Mouse (Mus musculus): ENCODE data around the gene Slc25a41.

The Slc25a41 gene

DNA sequence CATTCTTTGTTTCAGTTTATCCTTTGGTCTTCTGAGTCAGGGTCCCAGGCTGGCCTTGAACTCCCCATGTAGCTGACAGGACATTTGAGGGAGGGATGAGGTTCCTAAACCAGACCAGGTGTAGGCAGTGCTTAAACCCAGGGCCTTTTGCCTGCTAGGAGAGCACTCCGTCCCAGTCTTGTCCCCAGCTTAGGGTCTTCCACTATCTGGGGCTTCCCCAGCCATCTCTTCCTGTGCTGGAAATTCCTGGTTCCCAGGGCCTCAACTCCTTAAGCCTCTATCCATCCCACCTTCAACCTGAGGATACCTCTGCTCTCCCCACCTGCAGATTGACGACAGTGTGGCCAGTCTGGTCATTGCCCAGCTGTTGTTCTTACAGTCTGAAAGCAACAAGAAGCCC, 50.5 kb downstream of the Slc25a41 start:
- no peak for DNase-seq (ENCODE audit: low spot score)

DNA sequence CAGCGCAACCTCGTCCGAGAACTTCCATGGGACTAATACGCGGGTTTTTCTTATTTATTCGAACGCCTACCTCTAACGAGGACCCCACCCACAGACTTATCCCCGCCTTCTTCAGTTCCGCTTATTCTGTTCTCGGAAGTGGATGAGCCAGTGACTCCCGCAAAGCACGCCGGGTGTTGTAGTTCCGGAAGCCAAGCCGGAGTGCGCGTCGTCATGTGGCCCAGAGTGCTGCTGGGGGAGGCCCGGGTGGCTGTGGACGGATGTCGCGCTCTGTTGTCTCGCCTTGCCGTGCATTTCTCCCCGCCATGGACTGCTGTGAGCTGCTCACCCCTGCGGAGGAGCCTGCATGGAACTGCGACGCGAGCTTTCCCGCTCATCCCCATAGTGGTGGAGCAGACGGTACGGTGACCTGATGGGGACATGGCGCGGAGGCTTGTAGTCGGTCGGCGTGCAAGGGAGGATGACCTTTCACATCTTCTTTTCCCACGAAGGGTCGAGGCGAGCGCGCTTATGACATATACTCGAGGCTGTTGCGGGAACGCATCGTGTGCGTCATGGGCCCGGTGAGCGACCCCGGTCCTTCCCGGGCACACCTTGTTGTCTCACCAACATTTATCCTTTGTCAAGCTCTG, 51.2 kb downstream of the Slc25a41 start, which contains the start of gene Clpp:
Clpp (plus strand) TSS at position 191 of the 632 bp plus-strand sequence.
- peak; percentile 69 for DNase-seq (ENCODE audit: low spot score)

DNA sequence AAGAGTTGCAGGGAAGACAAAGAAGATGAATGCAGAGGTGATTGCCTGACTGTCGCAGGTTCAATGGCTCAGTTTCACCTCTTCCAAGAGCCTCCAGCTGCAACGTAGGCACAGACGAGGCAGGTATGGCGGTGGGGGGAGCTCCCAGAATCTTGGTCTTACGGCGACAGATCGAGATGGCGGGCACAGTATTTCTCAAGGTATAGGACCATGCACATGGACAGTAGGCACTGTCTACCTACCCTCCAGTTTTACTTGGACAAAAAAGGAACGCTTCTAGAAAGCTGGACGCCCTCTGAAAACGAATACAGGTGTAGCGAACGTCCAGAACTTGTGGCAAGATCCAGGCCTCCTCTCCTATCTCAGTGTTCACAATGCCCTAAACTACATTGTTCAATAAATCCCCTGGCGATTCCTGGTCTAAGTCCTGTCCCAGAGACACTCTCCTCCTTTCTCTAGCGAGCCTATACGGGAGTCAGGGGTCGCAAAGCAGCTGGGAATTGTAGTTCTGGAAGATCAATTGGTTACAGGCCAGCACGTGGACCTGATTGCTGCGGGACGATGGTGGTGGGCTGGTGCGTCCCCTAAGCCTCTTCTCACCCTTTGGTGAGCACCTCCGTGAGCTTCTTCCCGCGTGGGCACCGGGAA, 51.9 kb downstream of the Slc25a41 start:
- no peak for DNase-seq (ENCODE audit: low spot score)

DNA sequence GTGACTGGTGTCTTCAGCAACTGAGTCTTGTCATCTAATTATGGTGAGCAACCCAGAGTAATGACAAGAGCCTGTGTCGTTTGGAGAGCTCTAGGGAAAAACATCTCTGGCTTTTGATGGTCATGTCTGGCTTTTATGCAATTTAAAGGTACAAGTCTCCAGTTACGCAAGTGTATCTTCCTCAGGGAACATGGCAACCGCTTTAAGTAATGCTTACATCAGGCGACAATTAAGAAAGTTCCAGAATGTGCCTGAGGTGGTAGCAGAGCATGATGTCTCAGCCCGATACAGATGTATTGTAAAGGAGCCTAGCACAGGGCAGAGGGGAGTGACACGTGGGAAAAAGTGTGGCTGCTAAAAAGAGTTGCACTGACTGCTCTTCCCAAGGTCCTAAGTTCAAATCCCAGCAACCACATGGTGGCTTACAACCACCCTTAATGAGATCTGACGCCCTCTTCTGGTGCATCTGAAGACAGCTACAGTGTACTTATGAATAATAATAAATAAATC, 52.5 kb downstream of the Slc25a41 start:
- no peak for DNase-seq (ENCODE audit: low spot score)

DNA sequence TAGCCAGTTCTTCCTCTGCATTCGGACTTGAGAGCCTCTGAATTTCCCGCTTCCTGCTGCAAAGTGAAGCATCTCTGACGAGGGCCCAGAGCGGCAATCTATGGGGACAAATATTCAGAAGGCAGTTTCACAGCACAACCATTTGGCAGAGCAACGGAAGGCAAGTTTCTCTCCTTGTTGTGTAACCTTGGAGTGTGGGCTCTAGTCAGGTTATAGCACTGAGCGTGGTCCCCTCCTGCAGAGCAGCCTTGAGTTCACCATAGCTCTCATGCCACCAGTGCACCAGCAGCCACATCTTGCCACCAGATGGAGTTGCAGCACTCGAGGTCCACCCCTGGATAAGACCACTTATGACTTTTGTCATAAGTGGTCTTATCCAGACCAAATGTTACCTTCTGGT, 53.0 kb downstream of the Slc25a41 start:
- DNase-seq (ENCODE audit: low spot score), result no peak

DNA sequence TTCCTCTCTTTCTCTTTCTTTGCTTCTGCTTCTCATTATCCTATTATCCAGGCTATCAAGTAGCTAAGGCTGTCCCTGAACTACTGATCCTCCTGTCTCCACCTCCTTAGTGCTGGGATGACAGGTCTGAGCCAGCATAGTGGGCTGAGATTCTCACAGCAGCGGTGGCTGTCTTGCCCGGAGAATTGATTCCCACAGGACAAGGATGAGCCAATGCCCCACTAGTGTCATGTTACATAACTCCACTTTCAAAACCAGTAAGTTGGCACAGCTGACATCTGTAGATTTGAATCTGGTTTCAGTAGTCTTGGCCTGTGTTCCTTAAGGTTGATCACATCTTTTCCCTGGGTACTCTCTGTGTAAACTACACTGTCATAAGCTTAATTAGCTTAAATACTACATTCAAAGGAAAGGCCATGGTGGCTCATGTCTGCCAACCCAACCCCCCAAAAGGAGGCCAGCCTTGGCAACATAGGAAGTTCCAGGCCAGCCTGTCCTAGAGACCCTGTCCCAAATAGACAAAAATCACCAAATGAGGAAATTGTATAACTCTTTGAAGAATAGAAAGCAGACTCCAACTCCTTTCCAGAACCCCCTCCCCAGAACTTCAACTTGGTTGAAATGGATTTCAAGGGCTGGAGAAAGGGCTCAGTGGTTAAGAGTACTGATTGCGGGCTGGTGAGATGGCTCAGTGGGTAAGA, 55.2 kb downstream of the Slc25a41 start:
- no peak for DNase-seq (ENCODE audit: low spot score)

DNA sequence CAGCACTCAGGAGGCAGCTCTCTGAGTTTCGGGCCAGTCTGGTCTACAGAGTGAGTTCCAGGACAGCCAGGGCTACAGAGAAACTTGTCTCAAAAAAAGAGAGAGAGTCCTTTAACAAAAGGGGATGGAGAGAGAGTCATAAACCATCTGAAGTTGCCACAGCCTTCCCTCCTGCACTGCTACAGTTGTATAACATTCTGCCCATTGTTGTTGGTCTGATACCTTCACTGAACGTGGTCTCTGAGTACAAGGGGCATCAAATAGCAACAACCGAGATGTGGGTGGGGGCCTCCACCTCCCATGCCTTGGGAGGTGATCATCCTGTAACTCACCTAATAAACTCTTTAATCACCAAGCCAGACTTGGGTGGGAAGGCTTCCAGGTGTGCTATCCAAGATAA, 55.8 kb downstream of the Slc25a41 start:
- DNase-seq (ENCODE audit: low spot score), result no peak

DNA sequence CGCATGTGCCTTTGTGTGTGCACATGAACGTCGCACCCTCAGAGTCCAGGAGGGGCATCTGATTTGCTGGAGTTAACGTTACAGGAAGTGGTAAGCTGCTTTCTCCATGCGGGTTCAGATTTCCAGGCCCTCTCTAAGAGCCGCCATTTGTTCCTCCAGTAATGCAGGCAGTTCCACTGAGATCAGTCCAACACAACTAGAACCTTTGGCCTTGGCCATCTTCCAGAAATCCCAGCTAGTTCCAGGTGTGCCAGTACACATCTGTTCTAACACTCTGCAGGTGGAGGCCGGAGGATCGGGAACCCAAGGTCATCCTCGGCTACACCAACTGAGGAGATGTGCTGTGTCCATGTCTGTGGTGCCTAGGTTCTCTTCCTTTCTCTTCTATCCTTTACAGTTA, 56.6 kb downstream of the Slc25a41 start:
- DNase-seq (ENCODE audit: low spot score), result no peak
